Mouse (Mus musculus) lung, postnatal 36 days (tissue): ENCODE measurements around the gene Pgc.

ENCODE experiments used
- DNase-seq: peaks from one replicate; pipeline ENCODE4 v3.0.0; 2022; ENCODE audit warnings: mixed read lengths

Gene Pgc

GRCm38 (mm10) chr17:47751811-47752210 lies 25.2 kb downstream of the Pgc start:
- DNase-seq: no peak

DNA sequence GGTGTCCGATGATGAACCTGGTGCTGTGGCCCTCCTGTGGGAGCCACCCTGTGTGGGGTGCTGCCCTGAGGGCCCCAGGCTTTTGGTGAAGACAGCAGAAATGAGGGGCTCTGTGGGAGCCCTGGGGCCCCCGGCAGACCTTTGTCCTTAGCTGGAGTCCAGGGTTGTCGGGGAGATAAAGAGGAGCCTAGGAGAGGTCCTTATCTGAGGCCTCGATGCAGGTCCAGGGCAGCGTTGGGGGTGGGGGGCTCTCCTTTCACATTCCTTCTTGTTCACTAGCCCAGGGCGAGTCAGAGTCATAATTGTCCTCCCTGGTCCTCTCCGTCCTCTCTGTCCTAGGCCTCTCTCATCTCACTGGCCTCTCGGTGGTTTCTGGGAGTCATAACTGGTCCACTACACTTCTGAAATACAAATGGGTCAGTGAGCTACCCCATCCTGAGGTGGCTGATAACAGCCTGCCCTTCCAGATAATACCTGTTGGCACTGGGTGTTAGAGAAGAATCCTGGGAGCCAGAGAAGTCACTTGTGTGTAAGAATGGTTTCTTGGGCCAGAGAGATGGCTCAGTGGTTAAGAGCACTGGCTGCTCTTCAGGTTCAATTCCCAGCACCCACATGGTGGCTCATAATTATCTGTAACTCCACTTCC lies 26.6 kb downstream of the Pgc start:
- no peak for DNase-seq

- DNase-seq: peak; percentile 86
Observed at GRCm38 (mm10) chr17:47754246-47754645, 27.6 kb downstream of the Pgc start.

GRCm38 (mm10) chr17:47756366-47756765 lies 29.7 kb downstream of the Pgc start:
- no peak for DNase-seq

DNA sequence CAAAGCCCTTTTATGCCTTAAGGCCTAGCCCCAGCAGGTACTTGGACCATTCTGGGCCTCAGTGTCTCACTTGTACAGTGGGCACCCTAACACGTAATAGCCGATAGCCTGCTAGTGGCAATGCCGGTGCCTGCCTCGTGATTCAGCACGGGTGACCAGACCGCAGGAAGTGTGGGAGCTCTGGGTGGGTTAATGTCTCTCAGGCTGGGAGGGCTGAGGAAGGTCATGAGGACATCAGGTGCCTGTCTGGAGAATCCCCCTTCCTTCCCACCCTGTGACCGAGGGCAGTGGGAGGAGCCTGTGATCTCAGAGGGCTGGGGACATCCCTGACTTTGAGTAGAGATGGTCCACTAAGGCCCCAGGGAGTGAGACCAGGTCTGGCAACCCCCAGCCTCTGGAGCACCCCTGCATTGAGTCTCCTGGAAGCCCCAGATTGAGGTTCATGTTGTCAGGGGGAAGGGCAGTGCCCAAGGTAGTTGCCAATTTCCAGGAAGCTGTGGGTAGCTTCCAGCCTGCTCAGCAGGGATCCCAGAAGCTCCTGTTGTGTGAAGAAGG lies 30.5 kb downstream of the Pgc start:
- DNase-seq: peak; percentile 59

DNA sequence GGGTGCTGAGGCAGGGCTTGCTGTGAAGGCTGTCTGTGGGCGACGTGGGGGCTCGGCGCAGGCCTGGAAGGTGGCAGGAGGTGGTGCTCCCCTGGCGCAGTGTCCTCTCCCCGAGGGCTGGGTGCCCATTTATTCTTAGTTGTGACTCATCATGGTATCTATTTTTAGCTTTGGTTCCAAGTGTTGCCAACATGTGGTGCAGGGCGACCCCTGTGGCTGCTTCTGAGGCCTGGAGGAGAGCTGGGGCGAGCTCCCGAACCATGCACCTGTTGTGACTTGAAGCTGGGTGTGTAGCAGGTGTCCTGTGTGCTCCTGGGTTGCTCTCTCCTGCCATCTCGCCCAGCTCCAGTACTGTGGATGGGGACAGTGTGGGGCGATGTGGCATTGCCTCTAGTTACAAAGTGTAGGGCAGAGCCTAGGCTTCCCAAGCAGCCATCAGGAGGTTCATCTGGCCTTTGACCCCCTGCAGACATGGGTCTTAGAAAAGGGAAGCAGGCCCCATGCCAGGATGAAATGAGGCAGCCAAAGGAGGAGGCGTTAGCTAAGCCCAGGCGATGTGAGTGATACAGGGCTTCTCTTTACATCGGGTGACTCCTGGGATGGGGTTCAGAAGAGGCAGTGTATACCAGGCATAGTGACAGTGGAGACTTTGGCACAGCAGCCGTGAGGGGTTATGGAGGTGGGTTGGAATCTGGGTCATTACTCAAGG lies 33.2 kb downstream of the Pgc start:
- peak; percentile 71 for DNase-seq

DNA sequence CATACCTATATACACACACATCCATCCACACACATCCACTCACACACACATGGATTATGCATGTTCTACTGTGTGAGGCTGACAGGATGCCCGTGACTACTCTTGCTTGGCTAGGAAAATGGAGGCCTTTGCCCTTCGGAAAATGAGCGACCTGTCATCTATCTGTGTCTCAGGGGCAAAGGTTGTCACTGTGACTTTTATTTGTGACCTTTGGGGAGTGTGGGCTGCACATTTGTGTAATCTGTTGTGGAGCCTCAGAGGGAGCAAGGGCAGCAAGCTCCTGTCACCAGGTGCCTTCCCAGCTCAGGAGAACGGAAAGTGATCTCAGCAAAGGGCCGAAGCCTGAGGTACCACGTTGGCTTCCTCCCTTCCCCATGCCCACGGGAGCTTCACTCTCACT lies 35.4 kb downstream of the Pgc start:
- DNase-seq: no peak

DNA sequence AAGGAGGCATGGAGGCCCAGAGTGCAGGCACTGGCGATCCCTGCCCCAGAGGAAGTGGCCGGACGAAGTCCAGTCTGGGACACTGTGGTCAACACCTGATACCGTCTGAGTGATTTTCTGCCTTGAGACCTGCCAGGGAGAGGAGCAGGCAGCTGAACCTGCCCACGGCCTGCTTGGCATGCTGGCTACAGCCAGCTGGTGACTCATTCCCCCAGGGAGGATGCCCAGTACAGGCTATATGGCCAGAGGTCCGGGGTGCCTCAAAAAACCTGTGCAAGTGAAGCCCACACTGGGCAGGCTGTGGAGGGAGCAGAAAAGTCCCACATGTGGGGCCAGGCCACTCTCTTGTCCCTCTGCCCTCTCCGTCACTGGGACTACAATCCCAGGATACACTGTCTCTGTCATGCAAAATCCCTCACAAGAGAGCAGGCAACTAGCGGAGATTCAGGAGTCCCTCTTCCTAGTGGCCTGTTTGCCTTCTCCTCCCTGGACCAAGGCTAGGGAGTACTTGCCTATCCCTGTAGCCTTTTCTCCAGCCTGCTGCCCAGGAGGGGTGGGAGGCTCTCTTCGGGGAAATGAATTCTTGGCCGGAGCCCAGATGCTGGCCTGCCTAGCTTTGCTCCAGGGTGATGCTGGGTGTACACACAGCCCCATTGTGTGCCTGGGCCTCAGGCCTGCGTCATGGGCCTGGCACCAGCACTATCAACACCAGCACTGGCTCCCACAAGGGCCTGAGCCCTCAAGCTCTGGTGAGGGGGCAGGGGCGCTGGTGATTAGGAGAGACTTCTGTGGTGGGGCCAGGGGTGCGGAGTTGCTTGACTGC lies 36.1 kb downstream of the Pgc start:
- peak; percentile 80 for DNase-seq

DNA sequence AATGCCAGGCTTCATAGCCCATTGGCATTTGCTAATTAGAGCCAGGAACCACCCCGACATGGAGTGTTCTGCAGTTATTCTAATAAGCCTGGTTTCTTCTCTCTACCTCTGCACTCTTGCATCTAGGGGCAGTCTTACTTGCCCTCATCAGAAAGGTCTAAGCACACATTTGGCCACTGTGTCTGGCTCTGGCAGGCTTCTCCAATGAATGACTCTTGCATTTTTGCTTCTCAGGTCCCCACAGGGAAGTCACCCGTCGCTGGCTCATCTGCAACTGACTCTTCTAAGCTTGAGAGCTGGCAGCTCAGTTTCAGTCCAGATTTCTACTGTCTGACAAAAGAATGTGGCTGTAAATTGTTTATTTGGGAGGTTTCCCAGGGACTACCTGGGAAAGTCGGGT lies 39.3 kb downstream of the Pgc start:
- DNase-seq: no peak

- peak; percentile 65 for DNase-seq
Observed at GRCm38 (mm10) chr17:47766407-47767043, 39.9 kb downstream of the Pgc start.

DNA sequence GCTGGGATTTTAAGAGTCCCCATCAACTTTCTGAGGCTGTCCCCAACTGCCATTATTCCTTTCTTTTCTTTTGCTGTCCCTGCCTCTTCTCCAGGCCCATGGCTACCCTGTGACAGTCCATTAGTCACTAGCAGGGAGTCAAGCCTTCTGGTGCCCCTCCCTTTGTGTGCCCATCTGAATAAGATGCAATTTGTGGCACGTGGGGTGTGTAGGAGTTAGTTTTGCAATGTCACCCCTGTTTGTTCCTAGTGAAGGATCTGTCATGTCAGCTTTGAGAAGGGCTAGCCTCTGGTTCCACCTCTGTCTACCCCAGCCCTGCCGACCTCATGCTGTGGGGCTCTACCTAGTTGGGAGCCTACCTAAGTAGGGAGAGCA lies 40.4 kb downstream of the Pgc start:
- DNase-seq: peak; percentile 72

- DNase-seq: no peak
Observed at GRCm38 (mm10) chr17:47767456-47768141, 41.0 kb downstream of the Pgc start.

GRCm38 (mm10) chr17:47768707-47769276 lies 42.1 kb downstream of the Pgc start:
- peak; percentile 82 for DNase-seq

- DNase-seq: peak; percentile 40
Observed at GRCm38 (mm10) chr17:47769389-47770299, 43.0 kb downstream of the Pgc start.

GRCm38 (mm10) chr17:47773604-47774003 lies 47.0 kb downstream of the Pgc start:
- DNase-seq: no peak

GRCm38 (mm10) chr17:47777141-47777540 lies 50.5 kb downstream of the Pgc start:
- DNase-seq: no peak

DNA sequence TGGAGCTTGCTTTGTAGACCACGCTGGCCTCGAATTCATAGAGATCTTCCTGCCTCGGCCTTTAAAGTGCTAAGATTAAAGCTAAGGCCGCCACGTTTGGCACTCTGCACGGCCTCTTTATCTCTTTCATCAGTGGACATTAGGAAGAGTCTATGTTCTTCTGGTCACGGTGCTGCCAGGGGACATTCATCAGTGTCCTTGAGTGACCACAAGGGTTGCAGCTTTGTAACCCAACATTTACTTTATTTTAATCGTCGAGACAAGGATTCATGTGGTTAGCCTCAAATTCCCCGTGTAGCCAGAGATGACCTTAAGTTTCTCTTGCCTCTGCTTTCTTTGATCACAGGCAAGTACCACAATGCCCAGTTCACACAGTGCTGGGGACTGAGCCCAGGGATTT lies 53.8 kb downstream of the Pgc start:
- no peak for DNase-seq

DNA sequence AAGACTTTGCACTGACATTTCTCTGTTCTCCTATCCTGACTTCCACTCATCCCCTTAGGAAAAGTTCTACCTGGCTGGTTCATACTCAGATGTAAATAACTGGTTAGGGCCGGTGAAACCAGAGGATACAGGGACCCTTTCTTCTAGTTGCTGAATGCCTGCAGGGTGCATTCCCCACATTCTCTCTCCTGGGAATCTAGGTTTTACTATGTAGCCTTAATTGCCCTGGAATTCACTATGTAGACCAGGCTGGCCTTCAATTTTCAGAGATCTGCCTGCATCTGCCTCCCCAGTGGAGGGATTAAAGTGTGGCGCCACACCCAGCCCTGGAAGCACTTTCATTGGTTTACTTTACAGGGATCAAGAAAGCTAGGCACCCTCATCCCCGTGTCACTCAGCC lies 55.8 kb downstream of the Pgc start:
- DNase-seq: no peak

GRCm38 (mm10) chr17:47783445-47784223 lies 57.0 kb downstream of the Pgc start:
- DNase-seq: no peak
